Comparison of ENCODE assay signal across 8 mouse cellular contexts in genomic region chr7:45922928-45923761, GRCm38 (mm10). TPM values are rescaled to one million over a fixed set of nuclear protein-coding genes. Genes with fewer than 3 reads are reported as not detected.
DNase-seq lines count a peak whose midpoint lies in the region; ATAC-seq lines count a peak whose summit lies in the region.

No protein-coding gene starts in this region.

- 1% methylated on average over 37 of the region's 37 CpGs for WGBS in heart, embryonic 14.5 days
- under 1% methylated on average over 37 of the region's 37 CpGs for WGBS in liver, embryonic 13.5 days (ENCODE audit: insufficient replicate concordance)
- WGBS in stomach, embryonic 16.5 days = under 1% methylated on average over 37 of the region's 37 CpGs

- H3K36me3 ChIP-seq in heart, embryonic 14.5 days (ENCODE audit: control insufficient read depth, insufficient read depth, low read length) = peaks cover 5% of the 10 kb centered on the region; the same call in 1 of the 2 replicates
- peaks cover 3% of the 10 kb centered on the region; the same call in 1 of the 2 replicates for H3K36me3 ChIP-seq in liver, embryonic 13.5 days
- no peaks in the 10 kb centered on the region for H3K36me3 ChIP-seq in stomach, embryonic 16.5 days (ENCODE audit: control insufficient read depth, insufficient read depth, low read length)

- peak; percentile 98 for DNase-seq in CD4-positive helper T cell, adult 2 months (ENCODE audit: low read depth, low spot score)
- DNase-seq in c-Kit-negative CD71-positive TER-119-positive erythroid progenitor cells, embryonic 14.5 days (ENCODE audit: low read depth, low spot score) = peak; percentile 77
- DNase-seq in fibroblast of lung, adult 2 months (ENCODE audit: low read depth) = peak; percentile 97
- DNase-seq in kidney, postnatal 14 days = peak; percentile 97
- DNase-seq in liver, embryonic 13.5 days = peak; percentile 90
- DNase-seq in neural tube, embryonic 10.5 days (ENCODE audit: extremely low spot score, low spot score) = peak; percentile 93

- H3K9ac ChIP-seq in heart, embryonic 14.5 days (ENCODE audit: low read length) = peak overlapping the region; percentile 67
- H3K9ac ChIP-seq in liver, embryonic 13.5 days = peak overlapping the region; percentile 57
- H3K9ac ChIP-seq in stomach, embryonic 16.5 days (ENCODE audit: low read length) = peak overlapping the region; percentile 63

- ATAC-seq in heart, embryonic 14.5 days (ENCODE audit: insufficient number of reproducible peaks, insufficient read depth, low FRiP score, low read depth) = peak; percentile 87
- peak; percentile 82 for ATAC-seq in liver, embryonic 13.5 days (ENCODE audit: low read depth)
- peak; percentile 91 for ATAC-seq in stomach, embryonic 16.5 days (ENCODE audit: insufficient read depth, low FRiP score)

- H3K9me3 ChIP-seq in heart, embryonic 14.5 days (ENCODE audit: control insufficient read depth, low read length) = no peaks in the 10 kb centered on the region
- H3K9me3 ChIP-seq in liver, embryonic 13.5 days (replicated peaks) = no peaks in the 10 kb centered on the region
- H3K9me3 ChIP-seq in stomach, embryonic 16.5 days (replicated peaks; ENCODE audit: control insufficient read depth, low read length) = no peaks in the 10 kb centered on the region; the same call in 1 of the 2 replicates

- peak overlapping the region; percentile 76 for H3K4me2 ChIP-seq in heart, embryonic 14.5 days (ENCODE audit: low read length)
- H3K4me2 ChIP-seq in liver, embryonic 13.5 days = peak overlapping the region; percentile 76
- H3K4me2 ChIP-seq in stomach, embryonic 16.5 days (ENCODE audit: low read depth, low read length) = peak overlapping the region; percentile 55

- H3K4me3 ChIP-seq in heart, embryonic 14.5 days (ENCODE audit: control insufficient read depth in 1 of 2, insufficient read depth in 1 of 2, low read depth in 1 of 2, low read length in 2 of 2) = peak overlapping the region; percentile 46 to 62
- peak overlapping the region; percentile 58 for H3K4me3 ChIP-seq in liver, embryonic 13.5 days (replicated peaks)
- peak overlapping the region; percentile 51 for H3K4me3 ChIP-seq in stomach, embryonic 16.5 days (replicated peaks; ENCODE audit: low read length)

- peak overlapping the region; percentile 94 to 96 for H3K27ac ChIP-seq in heart, embryonic 14.5 days (replicated peaks in 1 of 2; ENCODE audit: control insufficient read depth in 1 of 2, insufficient read depth in 1 of 2, low read depth in 2 of 2, low read length in 2 of 2)
- H3K27ac ChIP-seq in liver, embryonic 13.5 days = peak overlapping the region; percentile 86
- peak overlapping the region; percentile 97 for H3K27ac ChIP-seq in stomach, embryonic 16.5 days (ENCODE audit: low read length)

- peaks cover 4% of the 10 kb centered on the region; the same call in 1 of the 2 replicates for H3K27me3 ChIP-seq in heart, embryonic 14.5 days (ENCODE audit: control insufficient read depth, insufficient read depth, low read length)
- 0 out of 2 replicates have a peak, but pooled peaks cover under 1% of the 10 kb centered on the region for H3K27me3 ChIP-seq in liver, embryonic 13.5 days
- H3K27me3 ChIP-seq in stomach, embryonic 16.5 days (ENCODE audit: control insufficient read depth, insufficient read depth, low read length) = no peaks in the 10 kb centered on the region

- peaks cover 9 to 17% of the 10 kb centered on the region in 2 experiments for H3K4me1 ChIP-seq in heart, embryonic 14.5 days (ENCODE audit: control insufficient read depth in 2 of 2, insufficient read depth in 2 of 2, low read length in 2 of 2)
- peaks cover 60% of the 10 kb centered on the region for H3K4me1 ChIP-seq in liver, embryonic 13.5 days (replicated peaks)
- H3K4me1 ChIP-seq in stomach, embryonic 16.5 days (ENCODE audit: control insufficient read depth, insufficient read depth, low read length) = peaks cover 46% of the 10 kb centered on the region

RNA-seq across cellular contexts. Expression of gene Ccdc114, which starts 0.7 kb away (rescaled TPM):
- 2.4 and 2.7 TPM in 2 replicates for polyA plus RNA-seq in heart, embryonic 14.5 days (2014; fragmentation: Nextera tagmentation; extraction: Ambion mirVana)
- polyA plus RNA-seq in liver, embryonic 13.5 days (2015; fragmentation: Nextera tagmentation; extraction: Ambion mirVana) = 1.2 and 1.5 TPM in 2 replicates
- 4.1 and 5.1 TPM in 2 replicates for polyA plus RNA-seq in stomach, embryonic 16.5 days (2015; fragmentation: Nextera tagmentation; extraction: Ambion mirVana)

RNA-seq across cellular contexts. Expression of gene Emp3, which starts 1.9 kb away (rescaled TPM):
- polyA plus RNA-seq in heart, embryonic 14.5 days (2014; fragmentation: Nextera tagmentation; extraction: Ambion mirVana) = 76.6 and 90.5 TPM in 2 replicates
- polyA plus RNA-seq in liver, embryonic 13.5 days (2015; fragmentation: Nextera tagmentation; extraction: Ambion mirVana) = 49.0 and 61.6 TPM in 2 replicates
- 197 and 224 TPM in 2 replicates for polyA plus RNA-seq in stomach, embryonic 16.5 days (2015; fragmentation: Nextera tagmentation; extraction: Ambion mirVana)

RNA-seq across cellular contexts. Expression of gene Tmem143, which starts 26.4 kb away (rescaled TPM):
- polyA plus RNA-seq in heart, embryonic 14.5 days (2014; fragmentation: Nextera tagmentation; extraction: Ambion mirVana) = 5.1 and 8.7 TPM in 2 replicates
- polyA plus RNA-seq in liver, embryonic 13.5 days (2015; fragmentation: Nextera tagmentation; extraction: Ambion mirVana) = 3.6 and 3.8 TPM in 2 replicates
- polyA plus RNA-seq in stomach, embryonic 16.5 days (2015; fragmentation: Nextera tagmentation; extraction: Ambion mirVana) = 4.2 and 6.0 TPM in 2 replicates

RNA-seq across cellular contexts. Expression of gene Syngr4, which starts 26.6 kb away (rescaled TPM):
- polyA plus RNA-seq in heart, embryonic 14.5 days (2014; fragmentation: Nextera tagmentation; extraction: Ambion mirVana) = 0.86 and 1.5 TPM in 2 replicates
- 0.76 and 0.86 TPM in 2 replicates for polyA plus RNA-seq in liver, embryonic 13.5 days (2015; fragmentation: Nextera tagmentation; extraction: Ambion mirVana)
- polyA plus RNA-seq in stomach, embryonic 16.5 days (2015; fragmentation: Nextera tagmentation; extraction: Ambion mirVana) = 0.49 and 1.2 TPM in 2 replicates

RNA-seq across cellular contexts. Expression of gene Grin2d, which starts 45.0 kb away (rescaled TPM):
- polyA plus RNA-seq in heart, embryonic 14.5 days (2014; fragmentation: Nextera tagmentation; extraction: Ambion mirVana) = 0.12 and 0.15 TPM in 2 replicates
- 0.07 TPM in 2 replicates for polyA plus RNA-seq in liver, embryonic 13.5 days (2015; fragmentation: Nextera tagmentation; extraction: Ambion mirVana)
- 0.23 and 0.40 TPM in 2 replicates for polyA plus RNA-seq in stomach, embryonic 16.5 days (2015; fragmentation: Nextera tagmentation; extraction: Ambion mirVana)

Comparison
In these comparisons a context has a peak if more than half of its experiments do, and no peak if none do; other contexts are left out.
1. Peak in every context shown above with its lines: DNase-seq, ATAC-seq, H3K4me3 ChIP-seq and H3K27ac ChIP-seq.